Mouse (Mus musculus): Measurements from ENCODE around the gene Ccdc153. TPM values are rescaled to one million over a fixed set of nuclear protein-coding genes. Genes with fewer than 3 reads are reported as not detected.

Ccdc153 gene
- total and polyA plus RNA-seq, 3 experiments: not detected

GRCm38 (mm10) chr9:44250445-44250844, 10.0 kb downstream of the Ccdc153 start:
- H3K4me1 ChIP-seq (ENCODE audit: control insufficient read depth in 1 of 2, insufficient read depth in 2 of 2): peaks cover 0 to 6% of the 10 kb centered on the region in 2 experiments; a peak in 1 of 4 replicates
- no peak overlapping the region for H3K9ac ChIP-seq (ENCODE audit: insufficient read depth, low read depth)
- TF ChIP-seq ZNF384 (IDR thresholded peaks at IDR 0.05; ENCODE audit: low read depth, low read length): no peak
- no peak for TF ChIP-seq ETS1 (conservative IDR thresholded peaks at IDR 0.05; ENCODE audit: low read depth, low read length)
- TF ChIP-seq TBP (conservative IDR thresholded peaks at IDR 0.05; ENCODE audit: low read depth, low read length): no peak
- no peak for TF ChIP-seq CTCF (conservative IDR thresholded peaks at IDR 0.05 in 1 of 2, IDR thresholded peaks at IDR 0.05 in 1 of 2; ENCODE audit: low read depth in 2 of 2, low read length in 2 of 2)
- TF ChIP-seq ZMIZ1 (IDR thresholded peaks at IDR 0.05; ENCODE audit: low read depth, low read length): no peak
- TF ChIP-seq CHD2 (IDR thresholded peaks at IDR 0.05; ENCODE audit: low read length): no peak
- TF ChIP-seq NELFE (IDR thresholded peaks at IDR 0.05; ENCODE audit: low read depth, low read length): no peak
- TF ChIP-seq POLR2A (IDR thresholded peaks at IDR 0.05; ENCODE audit: low read depth, low read length): no peak
- TF ChIP-seq RAD21 (IDR thresholded peaks at IDR 0.05; ENCODE audit: low read depth, low read length): no peak
- no peak for TF ChIP-seq MAX (IDR thresholded peaks at IDR 0.05; ENCODE audit: low read length)
- no peak for DNase-seq (ENCODE audit: extremely low read depth)
- H3K27ac ChIP-seq (ENCODE audit: insufficient read depth, low read depth): no peak overlapping the region
- in situ Hi-C loops (cut with MboI; ENCODE audit: low pct_ligation_motif_present, low pct_unique_long_range_greater_than_20kb, low sequenced_read_pairs): no loop called here
- no peak overlapping the region for H3K4me2 ChIP-seq (ENCODE audit: insufficient read depth, low read depth, poor library complexity, severe bottlenecking)
- H3K9me3 ChIP-seq (replicated peaks; ENCODE audit: low read length): no peaks in the 10 kb centered on the region
- H3K79me2 ChIP-seq (replicated peaks; ENCODE audit: control insufficient read depth, extremely low read depth, insufficient read depth, poor library complexity, severe bottlenecking): no peaks in the 10 kb centered on the region
- H3K27me3 ChIP-seq (replicated peaks): no peaks in the 10 kb centered on the region
- H3K36me3 ChIP-seq (replicated peaks in 1 of 2; ENCODE audit: control insufficient read depth in 1 of 2, insufficient read depth in 1 of 2, low read length in 1 of 2): peaks cover 8 to 30% of the 10 kb centered on the region in 2 experiments
- no peak overlapping the region for H3K4me3 ChIP-seq (replicated peaks in 1 of 3; ENCODE audit: low read depth in 2 of 3, low read length in 2 of 3, poor library complexity in 1 of 3)
- dilution Hi-C loops (cut with MboI; ENCODE audit: extremely low pct_ligation_motif_present, extremely low pct_unique_long_range_greater_than_20kb, low sequenced_read_pairs): no loop called here

GRCm38 (mm10) chr9:44251314-44251713, 10.8 kb downstream of the Ccdc153 start, which contains the start of gene Pdzd3:
Gene Pdzd3, minus strand, starts transcription at chr9:44251471.
- no peak within 1 kb of the TSS for H3K4me2 ChIP-seq (ENCODE audit: insufficient read depth, low read depth, poor library complexity, severe bottlenecking)
- in situ Hi-C loops (cut with MboI; ENCODE audit: low pct_ligation_motif_present, low pct_unique_long_range_greater_than_20kb, low sequenced_read_pairs) (no loop called here), dilution Hi-C loops (cut with MboI; ENCODE audit: extremely low pct_ligation_motif_present, extremely low pct_unique_long_range_greater_than_20kb, low sequenced_read_pairs) (no loop called here)

GRCm38 (mm10) chr9:44253441-44253840, 13.0 kb downstream of the Ccdc153 start:
- Histone ChIP-seq H3K4me2 (ENCODE audit: insufficient read depth, low read depth, poor library complexity, severe bottlenecking) (no peak overlapping the region), H3K27ac (ENCODE audit: insufficient read depth, low read depth) (no peak overlapping the region), H3K9me3 (replicated peaks; ENCODE audit: low read length) (no peaks in the 10 kb centered on the region), H3K4me3 (replicated peaks in 1 of 3; ENCODE audit: low read depth in 2 of 3, low read length in 2 of 3, poor library complexity in 1 of 3) (no peak overlapping the region), H3K79me2 (replicated peaks; ENCODE audit: control insufficient read depth, extremely low read depth, insufficient read depth, poor library complexity, severe bottlenecking) (no peaks in the 10 kb centered on the region), H3K9ac (ENCODE audit: insufficient read depth, low read depth) (no peak overlapping the region), H3K36me3 (replicated peaks in 1 of 2; ENCODE audit: control insufficient read depth in 1 of 2, insufficient read depth in 1 of 2, low read length in 1 of 2) (peaks cover 13 to 55% of the 10 kb centered on the region in 2 experiments), H3K27me3 (replicated peaks) (no peaks in the 10 kb centered on the region), H3K4me1 (ENCODE audit: control insufficient read depth in 1 of 2, insufficient read depth in 2 of 2) (peaks cover 2 to 22% of the 10 kb centered on the region in 2 experiments; a peak in 2 of 4 replicates)
- dilution Hi-C loops (cut with MboI; ENCODE audit: extremely low pct_ligation_motif_present, extremely low pct_unique_long_range_greater_than_20kb, low sequenced_read_pairs) (no loop called here), in situ Hi-C loops (cut with MboI; ENCODE audit: low pct_ligation_motif_present, low pct_unique_long_range_greater_than_20kb, low sequenced_read_pairs) (no loop called here)
- TF ChIP-seq MAZ (IDR thresholded peaks at IDR 0.05; ENCODE audit: low read depth, low read length): no peak
- TF ChIP-seq ELF1 (IDR thresholded peaks at IDR 0.05; ENCODE audit: low read depth, low read length): no peak
- TF ChIP-seq POLR2AphosphoS2 (IDR thresholded peaks at IDR 0.05; ENCODE audit: low read depth, low read length): no peak
- DNase-seq (ENCODE audit: extremely low read depth): no peak

More at GRCm38 (mm10) chr9:44251314-44251713, 10.8 kb downstream of the Ccdc153 start, which contains the start of gene Pdzd3:
- H3K4me1 ChIP-seq (ENCODE audit: control insufficient read depth in 1 of 2, insufficient read depth in 2 of 2): peaks cover 0 to 6% of the 10 kb centered on the region in 2 experiments; a peak in 1 of 4 replicates
- no peak within 1 kb of the TSS for H3K9ac ChIP-seq (ENCODE audit: insufficient read depth, low read depth)
- no peaks in the 10 kb centered on the region for H3K9me3 ChIP-seq (replicated peaks; ENCODE audit: low read length)
- H3K79me2 ChIP-seq (replicated peaks; ENCODE audit: control insufficient read depth, extremely low read depth, insufficient read depth, poor library complexity, severe bottlenecking): no peaks in the 10 kb centered on the region
- no peak within 1 kb of the TSS for H3K4me3 ChIP-seq (replicated peaks in 1 of 3; ENCODE audit: low read depth in 2 of 3, low read length in 2 of 3, poor library complexity in 1 of 3)
- H3K36me3 ChIP-seq (replicated peaks in 1 of 2; ENCODE audit: control insufficient read depth in 1 of 2, insufficient read depth in 1 of 2, low read length in 1 of 2): peaks cover 10 to 39% of the 10 kb centered on the region in 2 experiments
- no peak for TF ChIP-seq TBP (conservative IDR thresholded peaks at IDR 0.05; ENCODE audit: low read depth, low read length)
- no peak for TF ChIP-seq IRF4 (IDR thresholded peaks at IDR 0.05; ENCODE audit: low read depth, low read length)
- no peak for TF ChIP-seq E2F4 (IDR thresholded peaks at IDR 0.05; ENCODE audit: insufficient replicate concordance, low read depth, low read length)
- no peak within 1 kb of the TSS for H3K27ac ChIP-seq (ENCODE audit: insufficient read depth, low read depth)
- no peaks in the 10 kb centered on the region for H3K27me3 ChIP-seq (replicated peaks)
- no peak for DNase-seq (ENCODE audit: extremely low read depth)
